Mouse (Mus musculus) inflammation-experienced regulatory T-cells, adult 6 months (primary cell): ENCODE data around the gene Phf12. TPM values are rescaled to one million over a fixed set of nuclear protein-coding genes. Genes with fewer than 3 reads are reported as not detected.

Experiments used
- ATAC-seq: one replicate; pipeline ENCODE4 v1.8.0; 2017
- polyA plus RNA-seq, 3 experiments: library from polyadenylated mRNA; unstranded; fragments of 100-300 nt; shearing (Covaris generic); gene quantifications; one replicate each; pipeline ENCODE4 v1.2.1; 2017

Gene Phf12
- polyA plus RNA-seq = 10 to 100 TPM; 21.4 to 37.6 (median 35.3) TPM

GRCm38 (mm10) chr11:77982441-77982905, at the start of gene Phf12:
Gene Phf12 (plus strand): TSS chr11:77982754.
- ATAC-seq = peak; percentile 77

GRCm38 (mm10) chr11:77934111-77934521, 48.4 kb upstream of the Phf12 start:
- ATAC-seq = no peak

- ATAC-seq = no peak
Observed at GRCm38 (mm10) chr11:77934568-77935311, 47.8 kb upstream of the Phf12 start.

GRCm38 (mm10) chr11:77936846-77937245, 45.7 kb upstream of the Phf12 start:
- ATAC-seq = no peak

GRCm38 (mm10) chr11:77937649-77938410, 44.7 kb upstream of the Phf12 start:
- no peak for ATAC-seq

- no peak for ATAC-seq
Observed at GRCm38 (mm10) chr11:77942230-77942629, 40.3 kb upstream of the Phf12 start.

GRCm38 (mm10) chr11:77947860-77948259, 34.7 kb upstream of the Phf12 start:
- no peak for ATAC-seq

- no peak for ATAC-seq
Observed at GRCm38 (mm10) chr11:77950125-77950685, 32.3 kb upstream of the Phf12 start.

GRCm38 (mm10) chr11:77950797-77951228, 31.7 kb upstream of the Phf12 start:
- ATAC-seq = no peak

- ATAC-seq = no peak
Observed at GRCm38 (mm10) chr11:77953671-77954070, 28.9 kb upstream of the Phf12 start.

GRCm38 (mm10) chr11:77956428-77956827, 26.1 kb upstream of the Phf12 start:
- ATAC-seq = no peak

- ATAC-seq = no peak
Observed at GRCm38 (mm10) chr11:77958268-77958667, 24.3 kb upstream of the Phf12 start.

- ATAC-seq = no peak
Observed at GRCm38 (mm10) chr11:77958932-77959331, 23.6 kb upstream of the Phf12 start.

GRCm38 (mm10) chr11:77960199-77960598, 22.4 kb upstream of the Phf12 start:
- ATAC-seq = no peak

GRCm38 (mm10) chr11:77960898-77961297, 21.7 kb upstream of the Phf12 start:
- no peak for ATAC-seq

GRCm38 (mm10) chr11:77962946-77963345, 19.6 kb upstream of the Phf12 start:
- no peak for ATAC-seq

- no peak for ATAC-seq
Observed at GRCm38 (mm10) chr11:77964415-77965095, 18.0 kb upstream of the Phf12 start.

- ATAC-seq = no peak
Observed at GRCm38 (mm10) chr11:77965101-77966036, 17.2 kb upstream of the Phf12 start.

GRCm38 (mm10) chr11:77966037-77966391, 16.5 kb upstream of the Phf12 start:
- no peak for ATAC-seq

- ATAC-seq = peak; percentile 25
Observed at GRCm38 (mm10) chr11:77967114-77967513, 15.4 kb upstream of the Phf12 start.

GRCm38 (mm10) chr11:77968786-77969185, 13.8 kb upstream of the Phf12 start:
- ATAC-seq = no peak

- no peak for ATAC-seq
Observed at GRCm38 (mm10) chr11:77970718-77971117, 11.8 kb upstream of the Phf12 start.
